Comparison of ENCODE assay signal across 8 mouse cellular contexts in genomic region chr16:35023138-35023735, GRCm38 (mm10). TPM values are rescaled to one million over a fixed set of nuclear protein-coding genes. Genes with fewer than 3 reads are reported as not detected.
DNase-seq lines count a peak whose midpoint lies in the region; ATAC-seq lines count a peak whose summit lies in the region.

No protein-coding gene starts in this region.

- peak overlapping the region; percentile 79 for H3K4me3 ChIP-seq in lung, embryonic 15.5 days
- peak overlapping the region; percentile 84 for H3K4me3 ChIP-seq in intestine, embryonic 14.5 days (ENCODE audit: low read depth, low read length)
- peak overlapping the region; percentile 86 for H3K4me3 ChIP-seq in neural tube, embryonic 14.5 days (ENCODE audit: low read depth, low read length)

- no peaks in the 10 kb centered on the region for H3K9me3 ChIP-seq in lung, embryonic 15.5 days
- H3K9me3 ChIP-seq in intestine, embryonic 14.5 days (ENCODE audit: control insufficient read depth, low read length): no peaks in the 10 kb centered on the region
- H3K9me3 ChIP-seq in neural tube, embryonic 14.5 days (ENCODE audit: control insufficient read depth, low read length): no peaks in the 10 kb centered on the region

- DNase-seq in lung, postnatal 14 days: no peak
- DNase-seq in embryo, embryonic 11 days: peak; percentile 23
- DNase-seq in intestine, embryonic 14.5 days (ENCODE audit: low spot score): no peak
- DNase-seq in urinary bladder, adult 18-20 months (ENCODE audit: low spot score in 2 of 2): no peak
- no peak for DNase-seq in layer of hippocampus, adult 9-11 months
- DNase-seq in spleen, adult 12 weeks (ENCODE audit: low spot score): no peak

- peak overlapping the region; percentile 73 for H3K4me2 ChIP-seq in lung, embryonic 15.5 days
- peak overlapping the region; percentile 67 for H3K4me2 ChIP-seq in intestine, embryonic 14.5 days (ENCODE audit: low read length)
- peak overlapping the region; percentile 46 for H3K4me2 ChIP-seq in neural tube, embryonic 14.5 days (ENCODE audit: low read depth, low read length)

- H3K27me3 ChIP-seq in lung, embryonic 15.5 days: peaks cover 10% of the 10 kb centered on the region
- H3K27me3 ChIP-seq in intestine, embryonic 14.5 days (replicated peaks; ENCODE audit: control insufficient read depth, insufficient read depth, low read length): no peaks in the 10 kb centered on the region
- no peaks in the 10 kb centered on the region for H3K27me3 ChIP-seq in neural tube, embryonic 14.5 days (ENCODE audit: control insufficient read depth, insufficient read depth, low read length)

- WGBS in lung, embryonic 15.5 days: 5% methylated on average over 8 of the region's 8 CpGs
- 9% methylated on average over 8 of the region's 8 CpGs for WGBS in intestine, embryonic 14.5 days
- WGBS in neural tube, embryonic 14.5 days: 4% methylated on average over 8 of the region's 8 CpGs

- H3K36me3 ChIP-seq in lung, embryonic 15.5 days: 0 out of 2 replicates have a peak, but pooled peaks cover 4% of the 10 kb centered on the region
- H3K36me3 ChIP-seq in intestine, embryonic 14.5 days (ENCODE audit: control insufficient read depth, insufficient read depth, low read length): peaks cover 4% of the 10 kb centered on the region
- H3K36me3 ChIP-seq in neural tube, embryonic 14.5 days (ENCODE audit: control insufficient read depth, insufficient read depth, low read length): no peaks in the 10 kb centered on the region

- 0 out of 2 replicates have a peak, but pooled peaks cover 3% of the 10 kb centered on the region for H3K4me1 ChIP-seq in lung, embryonic 15.5 days
- peaks cover 5% of the 10 kb centered on the region; the same call in 1 of the 2 replicates for H3K4me1 ChIP-seq in intestine, embryonic 14.5 days (replicated peaks; ENCODE audit: control insufficient read depth, insufficient read depth, low read length)
- H3K4me1 ChIP-seq in neural tube, embryonic 14.5 days (ENCODE audit: control insufficient read depth, insufficient read depth, low read length): no peaks in the 10 kb centered on the region; the same call in 1 of the 2 replicates

- peak overlapping the region; percentile 75; the same call in 1 of the 2 replicates for H3K27ac ChIP-seq in lung, embryonic 15.5 days
- peak overlapping the region; percentile 63; the same call in 1 of the 2 replicates for H3K27ac ChIP-seq in intestine, embryonic 14.5 days (ENCODE audit: low read depth)
- no peak overlapping the region for H3K27ac ChIP-seq in neural tube, embryonic 14.5 days (ENCODE audit: low read depth, low read length)

- peak overlapping the region; percentile 66 for H3K9ac ChIP-seq in lung, embryonic 15.5 days
- H3K9ac ChIP-seq in intestine, embryonic 14.5 days (ENCODE audit: low read length): peak overlapping the region; percentile 85
- H3K9ac ChIP-seq in neural tube, embryonic 14.5 days (replicated peaks; ENCODE audit: low read depth, low read length): peak overlapping the region; percentile 83; the same call in 1 of the 2 replicates

- ATAC-seq in lung, embryonic 15.5 days (ENCODE audit: borderline replicate concordance, extremely low read depth, low FRiP score, low TSS enrichment): no peak
- no peak for ATAC-seq in intestine, embryonic 14.5 days (replicated peaks; ENCODE audit: low FRiP score, low TSS enrichment, low read depth)
- no peak for ATAC-seq in neural tube, embryonic 14.5 days (ENCODE audit: low read depth)

RNA-seq across cellular contexts. Expression of gene Hacd2, which starts 1.0 kb away (rescaled TPM):
- 89.1 and 98.1 TPM in 2 replicates for polyA plus RNA-seq in lung, embryonic 15.5 days (2015; fragmentation: Nextera tagmentation; extraction: Ambion mirVana)
- 45.4 and 53.7 TPM in 2 replicates for polyA plus RNA-seq in intestine, embryonic 14.5 days (2014; fragmentation: Nextera tagmentation; extraction: Ambion mirVana)
- 25.7 and 28.9 TPM in 2 replicates for polyA plus RNA-seq in neural tube, embryonic 14.5 days (2014; fragmentation: Nextera tagmentation; extraction: Ambion mirVana)
